Mouse (Mus musculus) ES-E14 (cell line): ENCODE data around the gene Itga11. TPM values are rescaled to one million over a fixed set of nuclear protein-coding genes. Genes with fewer than 3 reads are reported as not detected.

ENCODE experiments used
- DNase-seq: peaks from one replicate; pipeline ENCODE4 v3.0.0-alpha.2; 2013; ENCODE audit warnings: low read depth, low spot score
- H3K27ac ChIP-seq: 2 replicates; pipeline ENCODE4 v1.5.1; 2012; ENCODE audit warnings: low read depth, mild to moderate bottlenecking, low read length, moderate library complexity, mixed read lengths; ENCODE audit not compliant: poor library complexity, insufficient read depth, severe bottlenecking
- H3K36me3 ChIP-seq: 2 replicates; pipeline ENCODE4 v1.6.1; 2012; ENCODE audit warnings: mild to moderate bottlenecking, low read length, moderate library complexity, mixed read lengths; ENCODE audit not compliant: control insufficient read depth, poor library complexity, insufficient read depth, severe bottlenecking
- H3K4me1 ChIP-seq, 2 experiments: fragments of 150-350 bp in 1 of 2; sonication (generic) in 1 of 2; 2 replicates each; pipeline ENCODE4 v1.6.1; 2012; ENCODE audit warnings: low read length in 2 of 2, mild to moderate bottlenecking in 1 of 2, mixed read lengths in 1 of 2; ENCODE audit not compliant: control insufficient read depth in 2 of 2, insufficient read depth in 2 of 2, poor library complexity in 1 of 2
- H3K4me3 ChIP-seq, 2 experiments: fragments of 150-350 bp in 1 of 2; sonication (generic) in 1 of 2; 2 replicates each; pipeline ENCODE4 v1.5.1; 2012; ENCODE audit warnings: low read length in 2 of 2, low read depth in 1 of 2, mild to moderate bottlenecking in 1 of 2, mixed read lengths in 1 of 2; ENCODE audit not compliant: insufficient read depth in 1 of 2, poor library complexity in 1 of 2, severe bottlenecking in 1 of 2
- H3K9ac ChIP-seq: 2 replicates; pipeline ENCODE4 v1.6.1; 2012; ENCODE audit warnings: low read depth, mild to moderate bottlenecking, low read length, mixed read lengths; ENCODE audit not compliant: poor library complexity, insufficient read depth, severe bottlenecking
- H3K9me3 ChIP-seq: fragments of 150-350 bp; sonication (generic); 2 replicates; pipeline ENCODE4 v1.6.1; 2012; ENCODE audit warnings: low read depth, mild to moderate bottlenecking, low read length; ENCODE audit not compliant: control insufficient read depth, insufficient read depth
- CHD2 ChIP-seq: IDR thresholded peaks from 2 replicates; pipeline ENCODE4 v1.6.1; 2014; ENCODE audit warnings: mild to moderate bottlenecking, low read depth, low read length, inconsistent platforms
- HCFC1 ChIP-seq: IDR thresholded peaks from 2 replicates; pipeline ENCODE4 v1.6.1; 2012; ENCODE audit warnings: low read length, inconsistent platforms, borderline replicate concordance; ENCODE audit not compliant: insufficient read depth
- MAFK ChIP-seq: IDR thresholded peaks from 2 replicates; pipeline ENCODE4 v1.6.1; 2014; ENCODE audit warnings: mild to moderate bottlenecking, low read depth, low read length, inconsistent platforms; ENCODE audit not compliant: insufficient read depth
- ZC3H11A ChIP-seq: IDR thresholded peaks from 2 replicates; pipeline ENCODE4 v1.6.1; 2012; ENCODE audit warnings: low read depth, mild to moderate bottlenecking, inconsistent platforms, low read length, borderline replicate concordance
- ZNF384 ChIP-seq: IDR thresholded peaks from 2 replicates; pipeline ENCODE4 v1.6.1; 2012; ENCODE audit warnings: low read depth, low read length, inconsistent platforms
- in situ Hi-C, 2 experiments: fragments of 600-800 bp; cut with MboI; formaldehyde crosslinking; loops; one replicate each; pipeline ENCODE4 v1.15.1; 2025; ENCODE audit warnings: low sequenced_read_pairs in 2 of 2, inconsistent platforms in 1 of 2; ENCODE audit not compliant: unreplicated experiment in 2 of 2
- total RNA-seq: library from RNA; depleted of rRNA; stranded (reverse); fragments of 300-350 nt; gene quantifications from 2 replicates; pipeline ENCODE4 v1.2.3, GENCODE M21; 2012

Itga11 gene
- total RNA-seq, 1 experiment: 1.3 TPM

DNA sequence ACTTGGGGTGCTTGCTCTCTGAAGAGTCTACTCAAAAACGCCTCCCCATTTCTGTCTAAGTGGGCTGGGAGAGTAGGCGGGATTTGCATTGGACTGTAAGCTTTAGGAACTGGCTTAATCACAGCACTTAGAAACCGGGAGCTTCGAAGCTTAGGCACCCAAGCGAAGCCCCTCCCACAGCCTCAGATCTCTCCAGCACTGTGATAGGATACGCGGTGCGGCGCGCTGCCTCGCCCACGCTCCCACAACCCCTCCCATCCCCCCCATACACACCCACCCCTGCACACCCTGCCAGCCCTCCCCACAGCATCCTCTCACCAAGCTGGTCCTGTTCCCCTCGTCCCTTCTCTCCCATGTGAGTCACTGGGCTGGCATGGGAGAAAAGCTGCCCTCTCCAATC lies 85.9 kb downstream of the Itga11 start:
- in situ Hi-C loops: no loop called here
- peaks cover 2 to 7% of the 10 kb centered on the region in 2 experiments; a peak in 1 of 4 replicates for H3K4me1 ChIP-seq
- H3K9ac ChIP-seq: no peak overlapping the region
- no peak overlapping the region for H3K27ac ChIP-seq
- TF ChIP-seq ZC3H11A (no peak), HCFC1 (no peak), CHD2 (no peak), MAFK (no peak), ZNF384 (no peak)
- peak overlapping the region in 1 of 2 experiments; percentile 2; a peak in 1 of 4 replicates for H3K4me3 ChIP-seq
- no peaks in the 10 kb centered on the region for H3K36me3 ChIP-seq
- DNase-seq: peak; percentile 33
- no peaks in the 10 kb centered on the region for H3K9me3 ChIP-seq

DNA sequence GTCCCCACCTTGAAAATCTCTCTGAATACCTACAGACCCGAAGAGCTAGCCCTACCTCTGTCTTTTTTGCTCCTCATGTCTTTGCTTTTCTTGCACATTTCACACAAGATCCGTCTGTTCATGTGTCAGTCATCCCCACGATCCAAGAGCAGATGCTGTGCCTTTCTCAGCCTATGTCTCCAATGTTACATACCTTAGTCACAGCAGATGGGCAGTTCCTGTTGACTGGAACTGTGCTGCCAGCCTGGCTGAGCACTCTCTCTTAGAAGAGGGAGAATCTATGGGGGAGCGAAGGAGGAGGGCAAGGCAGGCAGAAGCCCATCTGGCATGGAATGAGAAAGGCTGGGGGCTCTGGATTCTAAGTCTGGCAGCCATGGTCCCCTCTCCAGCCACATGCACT lies 87.7 kb downstream of the Itga11 start:
- no peak overlapping the region for H3K27ac ChIP-seq
- in situ Hi-C loops: no loop called here
- no peak for DNase-seq
- TF ChIP-seq CHD2: no peak
- TF ChIP-seq ZC3H11A: no peak
- H3K4me3 ChIP-seq: no peak overlapping the region
- H3K9me3 ChIP-seq: no peaks in the 10 kb centered on the region
- no peak overlapping the region for H3K9ac ChIP-seq
- H3K36me3 ChIP-seq: no peaks in the 10 kb centered on the region
- H3K4me1 ChIP-seq: peaks cover 2 to 7% of the 10 kb centered on the region in 2 experiments; a peak in 1 of 4 replicates

DNA sequence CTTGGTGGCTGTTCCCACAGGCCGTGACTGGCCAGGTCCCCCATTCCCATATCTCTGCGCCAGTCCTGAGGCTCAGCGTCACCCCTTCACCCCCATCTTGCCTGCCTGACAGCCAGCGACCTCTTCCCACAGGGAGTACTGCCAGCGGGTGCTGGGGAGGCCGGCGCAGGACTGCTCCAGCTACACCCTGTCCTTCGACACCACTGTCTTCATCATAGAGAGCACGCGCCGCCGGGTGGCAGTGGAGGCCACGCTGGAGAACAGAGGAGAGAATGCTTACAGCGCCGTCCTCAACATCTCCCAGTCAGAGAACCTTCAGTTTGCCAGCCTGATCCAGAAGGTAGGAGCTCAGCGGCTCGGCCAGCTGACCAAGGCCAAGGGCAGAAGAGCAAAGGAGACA lies 89.8 kb downstream of the Itga11 start:
- no peak for DNase-seq
- in situ Hi-C loops: no loop called here
- no peak overlapping the region for H3K9ac ChIP-seq
- peaks cover 0 to 7% of the 10 kb centered on the region in 2 experiments; a peak in 1 of 4 replicates for H3K4me1 ChIP-seq
- TF ChIP-seq MAFK (no peak), ZC3H11A (no peak), CHD2 (no peak), HCFC1 (no peak), ZNF384 (no peak)
- H3K4me3 ChIP-seq: no peak overlapping the region
- H3K36me3 ChIP-seq: no peaks in the 10 kb centered on the region
- no peaks in the 10 kb centered on the region for H3K9me3 ChIP-seq
- no peak overlapping the region for H3K27ac ChIP-seq

DNA sequence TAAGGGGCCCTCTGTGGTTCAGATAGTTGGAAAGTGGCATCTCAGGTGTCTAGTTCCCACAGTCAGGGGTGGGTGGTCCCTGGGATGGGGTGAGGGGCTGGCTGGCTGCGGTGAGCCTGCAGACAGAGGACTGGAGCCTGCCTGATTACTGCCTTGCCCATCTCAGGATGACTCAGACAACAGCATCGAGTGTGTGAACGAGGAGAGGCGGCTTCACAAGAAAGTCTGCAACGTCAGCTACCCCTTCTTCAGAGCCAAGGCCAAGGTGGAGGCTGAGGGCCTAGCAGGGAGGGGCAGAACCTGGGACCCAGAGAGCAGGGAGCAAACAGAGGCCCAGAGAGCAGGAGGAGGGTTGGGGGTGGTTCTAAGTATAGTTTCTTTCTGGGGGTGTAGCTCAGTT lies 90.7 kb downstream of the Itga11 start:
- in situ Hi-C loops: no loop called here
- no peak overlapping the region for H3K9ac ChIP-seq
- H3K36me3 ChIP-seq: no peaks in the 10 kb centered on the region
- H3K9me3 ChIP-seq: no peaks in the 10 kb centered on the region
- no peak for DNase-seq
- TF ChIP-seq ZC3H11A: no peak
- no peak for TF ChIP-seq HCFC1
- no peak for TF ChIP-seq MAFK
- TF ChIP-seq ZNF384: no peak
- TF ChIP-seq CHD2: no peak
- no peak overlapping the region for H3K4me3 ChIP-seq
- H3K27ac ChIP-seq: no peak overlapping the region
- H3K4me1 ChIP-seq: peaks cover 0 to 7% of the 10 kb centered on the region in 2 experiments; a peak in 1 of 4 replicates

DNA sequence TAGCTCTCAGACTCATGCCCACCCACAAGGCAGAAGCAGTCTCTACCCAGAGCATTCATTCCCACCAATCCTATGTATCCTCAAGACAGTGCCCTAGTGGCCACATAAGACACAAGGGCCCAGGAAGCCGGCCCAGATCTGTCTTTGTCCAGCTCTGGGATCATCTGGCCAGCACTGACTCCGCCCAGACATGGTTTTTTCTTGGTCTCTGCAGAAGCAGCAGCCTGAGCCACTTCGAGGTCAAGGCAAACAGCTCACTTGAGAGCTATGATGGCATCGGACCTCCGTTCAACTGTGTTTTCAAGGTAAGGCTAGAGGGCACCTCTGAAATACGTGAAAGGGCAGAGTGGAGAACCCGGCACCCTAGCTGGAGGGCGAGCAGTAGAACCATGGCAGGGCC lies 95.1 kb downstream of the Itga11 start:
- Histone ChIP-seq H3K9ac (no peak overlapping the region), H3K36me3 (no peaks in the 10 kb centered on the region; the same call in 1 of the 2 replicates), H3K4me1 (peaks cover 0 to 4% of the 10 kb centered on the region in 2 experiments; a peak in 1 of 4 replicates), H3K4me3 (no peak overlapping the region), H3K27ac (no peak overlapping the region), H3K9me3 (no peaks in the 10 kb centered on the region)
- TF ChIP-seq CHD2 (no peak), ZNF384 (no peak), ZC3H11A (no peak), MAFK (no peak)
- DNase-seq: no peak
- in situ Hi-C loops: no loop called here
